Comparison of ENCODE assay signal across 14 mouse cellular contexts in the genomic region with DNA sequence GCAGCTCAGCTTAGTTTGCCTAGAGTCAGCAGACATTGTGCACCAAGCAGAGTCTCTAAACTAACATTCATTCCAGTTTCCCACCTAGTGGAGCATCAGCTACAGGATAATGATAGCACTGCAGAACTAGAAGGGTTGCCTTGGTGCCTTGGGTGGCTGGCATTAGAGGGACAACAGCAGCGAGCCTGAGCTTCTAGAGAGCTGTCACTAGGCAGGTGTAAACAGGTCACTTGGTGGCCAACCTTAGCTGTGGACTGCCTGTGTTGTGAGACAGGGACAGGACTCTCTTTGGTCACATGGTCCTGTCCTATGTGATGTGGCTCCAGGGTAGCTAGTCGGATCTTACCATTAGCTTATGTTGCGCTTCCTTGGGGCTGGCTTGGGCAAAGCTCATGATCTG. TPM values are rescaled to one million over a fixed set of nuclear protein-coding genes. Genes with fewer than 3 reads are reported as not detected.
DNase-seq lines count a peak whose midpoint lies in the region; ATAC-seq lines count a peak whose summit lies in the region.
"Had no signal": no experiment of that assay in that cellular context is flagged by ENCODE, and none has a peak within 500 bp of the region (broad histone marks: within the 10 kb centered on the region; RNA-seq: fewer than 3 reads in every experiment).

No protein-coding gene starts in this region.

- H3K9me3 ChIP-seq in heart, embryonic 13.5 days = peaks cover 6% of the 10 kb centered on the region
- peaks cover 5% of the 10 kb centered on the region for H3K9me3 ChIP-seq in lung, embryonic 16.5 days (ENCODE audit: control insufficient read depth, low read length)
- no peaks in the 10 kb centered on the region for H3K9me3 ChIP-seq in liver, embryonic 12.5 days (replicated peaks)

- H3K4me1 ChIP-seq in heart, embryonic 13.5 days = peaks cover 46% of the 10 kb centered on the region
- H3K4me1 ChIP-seq in lung, embryonic 16.5 days (replicated peaks; ENCODE audit: control insufficient read depth, insufficient read depth, low read length) = peaks cover 16% of the 10 kb centered on the region
- H3K4me1 ChIP-seq in liver, embryonic 12.5 days = peaks cover 80% of the 10 kb centered on the region

- peaks cover 16% of the 10 kb centered on the region for H3K36me3 ChIP-seq in heart, embryonic 13.5 days
- H3K36me3 ChIP-seq in lung, embryonic 16.5 days (ENCODE audit: control insufficient read depth, insufficient read depth, low read length) = peaks cover 11% of the 10 kb centered on the region
- H3K36me3 ChIP-seq in liver, embryonic 12.5 days = peaks cover 28% of the 10 kb centered on the region

- WGBS in heart, embryonic 13.5 days = 54% methylated on average over 3 of the region's 3 CpGs
- WGBS in lung, embryonic 16.5 days = 59% methylated on average over 3 of the region's 3 CpGs
- 57% methylated on average over 3 of the region's 3 CpGs for WGBS in liver, embryonic 12.5 days (ENCODE audit: insufficient replicate concordance)

- no peak for DNase-seq in heart, adult 8-10 months (ENCODE audit: low spot score)
- no peak for DNase-seq in lung, postnatal 10 days
- DNase-seq in right cerebral cortex, postnatal 4 days = no peak
- DNase-seq: cerebellum, postnatal 25 days had no signal

- no peak for ATAC-seq in heart, embryonic 13.5 days (ENCODE audit: extremely low read depth, insufficient number of reproducible peaks, low FRiP score, low TSS enrichment)
- ATAC-seq in lung, embryonic 16.5 days (ENCODE audit: low read depth) = 0 out of 2 replicates have a peak, but pooled peaks have one; percentile 7
- peak; percentile 36 for ATAC-seq in liver, embryonic 12.5 days
- ATAC-seq in megakaryocyte progenitor cell, adult 5-6 weeks (replicated peaks; ENCODE audit: poor library complexity) = peak; percentile 15

- H3K4me2 ChIP-seq in heart, embryonic 13.5 days = no peak overlapping the region
- H3K4me2 ChIP-seq in lung, embryonic 16.5 days (ENCODE audit: low read depth, low read length) = no peak overlapping the region
- peak overlapping the region; percentile 57 for H3K4me2 ChIP-seq in liver, embryonic 12.5 days
- H3K4me2 ChIP-seq: embryonic facial prominence, embryonic 15.5 days; limb, embryonic 13.5 days had no signal

- H3K27me3 ChIP-seq in heart, embryonic 13.5 days (replicated peaks) = no peaks in the 10 kb centered on the region
- H3K27me3 ChIP-seq in lung, embryonic 16.5 days (ENCODE audit: control insufficient read depth, insufficient read depth, low read depth, low read length) = no peaks in the 10 kb centered on the region
- H3K27me3 ChIP-seq in liver, embryonic 12.5 days (replicated peaks) = no peaks in the 10 kb centered on the region
- H3K27me3 ChIP-seq: embryonic facial prominence, embryonic 15.5 days; limb, embryonic 13.5 days had no signal

- H3K9ac ChIP-seq in heart, embryonic 13.5 days = no peak overlapping the region
- H3K9ac ChIP-seq in lung, embryonic 16.5 days (ENCODE audit: low read length) = no peak overlapping the region
- peak overlapping the region; percentile 46 for H3K9ac ChIP-seq in liver, embryonic 12.5 days
- H3K9ac ChIP-seq: embryonic facial prominence, embryonic 15.5 days; limb, embryonic 13.5 days had no signal

- H3K27ac ChIP-seq in heart, embryonic 13.5 days (replicated peaks) = 0 out of 2 replicates have a peak overlapping the region, but pooled peaks have one; percentile 1
- no peak overlapping the region for H3K27ac ChIP-seq in lung, embryonic 16.5 days (ENCODE audit: low read length)
- peak overlapping the region; percentile 80 for H3K27ac ChIP-seq in liver, embryonic 12.5 days
- H3K27ac ChIP-seq: embryonic facial prominence, embryonic 15.5 days; left cerebral cortex, adult 2 months; limb, embryonic 13.5 days; macrophage; stomach, postnatal 0 days had no signal

- H3K4me3 ChIP-seq in heart, embryonic 13.5 days = no peak overlapping the region
- H3K4me3 ChIP-seq in lung, embryonic 16.5 days (ENCODE audit: low read length) = no peak overlapping the region
- peak overlapping the region; percentile 15 for H3K4me3 ChIP-seq in liver, embryonic 12.5 days
- H3K4me3 ChIP-seq: embryonic facial prominence, embryonic 15.5 days; left cerebral cortex, adult 2 months; limb, embryonic 13.5 days; myocyte had no signal

RNA-seq across cellular contexts. Expression of a gene that starts 6.7 kb away (rescaled TPM):
- 17.6 and 19.4 TPM in 2 replicates for polyA plus RNA-seq in heart, embryonic 13.5 days (2015; fragmentation: Nextera tagmentation; extraction: Ambion mirVana)
- total RNA-seq in heart, adult 8-10 months (2022) = 10 to 100 TPM; 63.7 to 71.6 (median 65.6) TPM
- 9.9 and 15.4 TPM in 2 replicates for polyA plus RNA-seq in lung, embryonic 16.5 days (2015; fragmentation: Nextera tagmentation; extraction: Ambion mirVana)
- polyA plus RNA-seq in liver, embryonic 12.5 days (2016; fragmentation: Nextera tagmentation; extraction: Ambion mirVana) = 63.9 and 67.6 TPM in 2 replicates
- total RNA-seq in megakaryocyte progenitor cell, adult 5-6 weeks (2015) = 73.2 and 81.9 TPM in 2 replicates
- 74.3 and 82.1 TPM in 2 replicates for total RNA-seq in megakaryocyte progenitor cell, adult 5-6 weeks (2017)
